Mouse (Mus musculus): ENCODE measurements around the gene Txndc16. TPM values are rescaled to one million over a fixed set of nuclear protein-coding genes. Genes with fewer than 3 reads are reported as not detected.

Gene Txndc16
- total RNA-seq, 1 experiment from 2014 or later = 28.7 TPM

- no peak for ATAC-seq (replicated peaks in 1 of 2; ENCODE audit: insufficient read depth in 1 of 2, low FRiP score in 2 of 2, low TSS enrichment in 1 of 2, low read depth in 1 of 2, poor library complexity in 2 of 2, severe bottlenecking in 2 of 2)
These were observed 45.0 kb downstream of the Txndc16 start for GRCm38 (mm10) chr14:45175012-45175740.

GRCm38 (mm10) chr14:45172260-45172659 is 47.9 kb downstream of the Txndc16 start:
- no peak for ATAC-seq (replicated peaks in 1 of 2; ENCODE audit: insufficient read depth in 1 of 2, low FRiP score in 2 of 2, low TSS enrichment in 1 of 2, low read depth in 1 of 2, poor library complexity in 2 of 2, severe bottlenecking in 2 of 2)

- ATAC-seq (replicated peaks in 1 of 2; ENCODE audit: insufficient read depth in 1 of 2, low FRiP score in 2 of 2, low TSS enrichment in 1 of 2, low read depth in 1 of 2, poor library complexity in 2 of 2, severe bottlenecking in 2 of 2) = no peak
These were observed 52.8 kb downstream of the Txndc16 start for GRCm38 (mm10) chr14:45167366-45167765.

GRCm38 (mm10) chr14:45155511-45156173 is 64.5 kb downstream of the Txndc16 start:
- ATAC-seq (replicated peaks in 1 of 2; ENCODE audit: insufficient read depth in 1 of 2, low FRiP score in 2 of 2, low TSS enrichment in 1 of 2, low read depth in 1 of 2, poor library complexity in 2 of 2, severe bottlenecking in 2 of 2) = peak; percentile 96 to 97

- ATAC-seq (replicated peaks in 1 of 2; ENCODE audit: insufficient read depth in 1 of 2, low FRiP score in 2 of 2, low TSS enrichment in 1 of 2, low read depth in 1 of 2, poor library complexity in 2 of 2, severe bottlenecking in 2 of 2) = no peak
These were observed 66.9 kb downstream of the Txndc16 start for GRCm38 (mm10) chr14:45153258-45153657.

GRCm38 (mm10) chr14:45142511-45142910 is 77.6 kb downstream of the Txndc16 start:
- peak; percentile 88 to 92 for ATAC-seq (replicated peaks in 1 of 2; ENCODE audit: insufficient read depth in 1 of 2, low FRiP score in 2 of 2, low TSS enrichment in 1 of 2, low read depth in 1 of 2, poor library complexity in 2 of 2, severe bottlenecking in 2 of 2)

GRCm38 (mm10) chr14:45140344-45141080 is 79.6 kb downstream of the Txndc16 start:
- no peak for ATAC-seq (replicated peaks in 1 of 2; ENCODE audit: insufficient read depth in 1 of 2, low FRiP score in 2 of 2, low TSS enrichment in 1 of 2, low read depth in 1 of 2, poor library complexity in 2 of 2, severe bottlenecking in 2 of 2)

- ATAC-seq (replicated peaks in 1 of 2; ENCODE audit: insufficient read depth in 1 of 2, low FRiP score in 2 of 2, low TSS enrichment in 1 of 2, low read depth in 1 of 2, poor library complexity in 2 of 2, severe bottlenecking in 2 of 2) = no peak
These were observed 84.2 kb downstream of the Txndc16 start for GRCm38 (mm10) chr14:45135961-45136360.

- no peak for ATAC-seq (replicated peaks in 1 of 2; ENCODE audit: insufficient read depth in 1 of 2, low FRiP score in 2 of 2, low TSS enrichment in 1 of 2, low read depth in 1 of 2, poor library complexity in 2 of 2, severe bottlenecking in 2 of 2)
These were observed 84.6 kb downstream of the Txndc16 start for GRCm38 (mm10) chr14:45135560-45135959.

GRCm38 (mm10) chr14:45118359-45118758 is 101.8 kb downstream of the Txndc16 start:
- no peak for ATAC-seq (replicated peaks in 1 of 2; ENCODE audit: insufficient read depth in 1 of 2, low FRiP score in 2 of 2, low TSS enrichment in 1 of 2, low read depth in 1 of 2, poor library complexity in 2 of 2, severe bottlenecking in 2 of 2)

- no peak for ATAC-seq (replicated peaks in 1 of 2; ENCODE audit: insufficient read depth in 1 of 2, low FRiP score in 2 of 2, low TSS enrichment in 1 of 2, low read depth in 1 of 2, poor library complexity in 2 of 2, severe bottlenecking in 2 of 2)
These were observed 117.9 kb downstream of the Txndc16 start for GRCm38 (mm10) chr14:45102201-45102600.

- ATAC-seq (replicated peaks in 1 of 2; ENCODE audit: insufficient read depth in 1 of 2, low FRiP score in 2 of 2, low TSS enrichment in 1 of 2, low read depth in 1 of 2, poor library complexity in 2 of 2, severe bottlenecking in 2 of 2) = peak; percentile 91 to 96
These were observed 127.8 kb downstream of the Txndc16 start for GRCm38 (mm10) chr14:45092327-45092726.

GRCm38 (mm10) chr14:45090011-45090410 is 130.1 kb downstream of the Txndc16 start:
- no peak for ATAC-seq (replicated peaks in 1 of 2; ENCODE audit: insufficient read depth in 1 of 2, low FRiP score in 2 of 2, low TSS enrichment in 1 of 2, low read depth in 1 of 2, poor library complexity in 2 of 2, severe bottlenecking in 2 of 2)

GRCm38 (mm10) chr14:45085651-45086425 is 134.3 kb downstream of the Txndc16 start:
- ATAC-seq (replicated peaks in 1 of 2; ENCODE audit: insufficient read depth in 1 of 2, low FRiP score in 2 of 2, low TSS enrichment in 1 of 2, low read depth in 1 of 2, poor library complexity in 2 of 2, severe bottlenecking in 2 of 2) = peak in 1 of 2 experiments; percentile 39; a peak in 1 of 4 replicates

GRCm38 (mm10) chr14:45084656-45085280 is 135.4 kb downstream of the Txndc16 start:
- 0 out of 4 replicates have a peak, but pooled peaks of 1 of the 2 experiments have one; percentile 6 for ATAC-seq (replicated peaks in 1 of 2; ENCODE audit: insufficient read depth in 1 of 2, low FRiP score in 2 of 2, low TSS enrichment in 1 of 2, low read depth in 1 of 2, poor library complexity in 2 of 2, severe bottlenecking in 2 of 2)

GRCm38 (mm10) chr14:45083540-45083939 is 136.6 kb downstream of the Txndc16 start:
- no peak for ATAC-seq (replicated peaks in 1 of 2; ENCODE audit: insufficient read depth in 1 of 2, low FRiP score in 2 of 2, low TSS enrichment in 1 of 2, low read depth in 1 of 2, poor library complexity in 2 of 2, severe bottlenecking in 2 of 2)

All from hematopoietic stem cell, adult 5-6 weeks (primary cell).